Mouse (Mus musculus): ENCODE data around the gene 9530053A07Rik. TPM values are rescaled to one million over a fixed set of nuclear protein-coding genes. Genes with fewer than 3 reads are reported as not detected.

Gene 9530053A07Rik
- not detected in 2 replicates for total RNA-seq (2012; rRNA removed)
- polyA plus RNA-seq (2012; ENCODE audit: insufficient read depth in 1 of 2, insufficient read length in 2 of 2, low read depth in 1 of 2, low replicate concordance in 2 of 2, missing spikeins in 1 of 2) = not detected

- Histone ChIP-seq H3K79me2 (ENCODE audit: control insufficient read depth, insufficient read depth, low read length, poor library complexity) (no peaks in the 10 kb centered on the region), H3K9me3 (replicated peaks; ENCODE audit: insufficient read depth, low read length) (no peaks in the 10 kb centered on the region), H3K27me3 (ENCODE audit: control insufficient read depth in 1 of 2, insufficient read depth in 2 of 2, low read length in 2 of 2) (no peaks in the 10 kb centered on the region), H3K36me3 (ENCODE audit: control insufficient read depth in 1 of 2, insufficient read depth in 2 of 2, low read length in 2 of 2) (no peaks in the 10 kb centered on the region), H3K4me3 (ENCODE audit: control insufficient read depth in 1 of 2, insufficient read depth in 1 of 2, low read depth in 2 of 2, low read length in 2 of 2) (no peak within 1 kb of the TSS), H3K27ac (ENCODE audit: control insufficient read depth, low read depth, low read length) (no peak within 1 kb of the TSS), H3K4me1 (ENCODE audit: control insufficient read depth in 1 of 2, insufficient read depth in 2 of 2, low read length in 2 of 2) (no peaks in the 10 kb centered on the region), H3K9ac (ENCODE audit: control insufficient read depth, low read depth, low read length, poor library complexity, severe bottlenecking) (no peak within 1 kb of the TSS)
- DNase-seq (ENCODE audit: low read depth, low spot score) = no peak
- no peak for TF ChIP-seq MYC (IDR thresholded peaks at IDR 0.05; ENCODE audit: low read depth, low read length)
- TF ChIP-seq KAT2A (conservative IDR thresholded peaks at IDR 0.05; ENCODE audit: low read depth, low read length) = no peak
- TF ChIP-seq ZC3H11A (IDR thresholded peaks at IDR 0.05; ENCODE audit: low read depth, low read length) = no peak
- no peak for TF ChIP-seq CHD1 (IDR thresholded peaks at IDR 0.05; ENCODE audit: low read depth, low read length)
- TF ChIP-seq ZKSCAN1 (IDR thresholded peaks at IDR 0.05; ENCODE audit: low read depth, low read length) = no peak
- TF ChIP-seq RCOR1 (IDR thresholded peaks at IDR 0.05; ENCODE audit: low read depth, low read length) = no peak
- no peak for TF ChIP-seq ZNF384 (IDR thresholded peaks at IDR 0.05; ENCODE audit: low read depth, low read length)
- TF ChIP-seq MXI1 (IDR thresholded peaks at IDR 0.05; ENCODE audit: low read depth, low read length) = no peak
- no peak for TF ChIP-seq SMC3 (IDR thresholded peaks at IDR 0.05; ENCODE audit: low read depth, low read length)
- no peak for TF ChIP-seq BHLHE40 (IDR thresholded peaks at IDR 0.05; ENCODE audit: borderline replicate concordance, low read depth, low read length)
- no peak for TF ChIP-seq ELF1 (IDR thresholded peaks at IDR 0.05; ENCODE audit: low read depth, low read length)
- no peak for TF ChIP-seq UBTF (IDR thresholded peaks at IDR 0.05; ENCODE audit: borderline replicate concordance, insufficient read depth, low read depth, low read length)
- no peak for TF ChIP-seq GATA1 (IDR thresholded peaks at IDR 0.05; ENCODE audit: low read depth, low read length)
Observed at GRCm38 (mm10) chr7:28129166-28129565, at the start of gene 9530053A07Rik. Gene 9530053A07Rik (plus strand): TSS chr7:28129466.

GRCm38 (mm10) chr7:28084215-28084614, 45.1 kb upstream of the 9530053A07Rik start:
- Histone ChIP-seq H3K9ac (ENCODE audit: control insufficient read depth, low read depth, low read length, poor library complexity, severe bottlenecking) (no peak overlapping the region), H3K9me3 (replicated peaks; ENCODE audit: insufficient read depth, low read length) (no peaks in the 10 kb centered on the region), H3K27me3 (ENCODE audit: control insufficient read depth in 1 of 2, insufficient read depth in 2 of 2, low read length in 2 of 2) (no peaks in the 10 kb centered on the region), H3K27ac (ENCODE audit: control insufficient read depth, low read depth, low read length) (no peak overlapping the region), H3K36me3 (ENCODE audit: control insufficient read depth in 1 of 2, insufficient read depth in 2 of 2, low read length in 2 of 2) (no peaks in the 10 kb centered on the region), H3K79me2 (ENCODE audit: control insufficient read depth, insufficient read depth, low read length, poor library complexity) (no peaks in the 10 kb centered on the region), H3K4me3 (ENCODE audit: control insufficient read depth in 1 of 2, insufficient read depth in 1 of 2, low read depth in 2 of 2, low read length in 2 of 2) (no peak overlapping the region), H3K4me1 (ENCODE audit: control insufficient read depth in 1 of 2, insufficient read depth in 2 of 2, low read length in 2 of 2) (no peaks in the 10 kb centered on the region)
- TF ChIP-seq UBTF (IDR thresholded peaks at IDR 0.05; ENCODE audit: borderline replicate concordance, insufficient read depth, low read depth, low read length) (no peak), ZMIZ1 (IDR thresholded peaks at IDR 0.05; ENCODE audit: low read depth, low read length) (no peak), CHD2 (IDR thresholded peaks at IDR 0.05; ENCODE audit: low read length) (no peak), RCOR1 (IDR thresholded peaks at IDR 0.05; ENCODE audit: low read depth, low read length) (no peak), NRF1 (IDR thresholded peaks at IDR 0.05; ENCODE audit: insufficient read depth, low read depth, low read length, poor library complexity, severe bottlenecking) (no peak), USF2 (IDR thresholded peaks at IDR 0.05; ENCODE audit: borderline replicate concordance in 1 of 2, insufficient read depth in 1 of 2, low read depth in 1 of 2, low read length in 2 of 2) (no peak), TAL1 (IDR thresholded peaks at IDR 0.05; ENCODE audit: low read length) (no peak), CTCF (IDR thresholded peaks at IDR 0.05 in 2 of 3, conservative IDR thresholded peaks at IDR 0.05 in 1 of 3; ENCODE audit: control insufficient read depth in 1 of 3, insufficient read depth in 1 of 3, low read depth in 2 of 3, low read length in 3 of 3, poor library complexity in 1 of 3, severe bottlenecking in 1 of 3) (no peak), MAFK (IDR thresholded peaks at IDR 0.05; ENCODE audit: borderline replicate concordance, low read depth, low read length) (no peak), MYB (IDR thresholded peaks at IDR 0.05; ENCODE audit: low read depth, low read length) (no peak), HCFC1 (IDR thresholded peaks at IDR 0.05; ENCODE audit: low read depth, low read length) (no peak), POLR2AphosphoS5 (IDR thresholded peaks at IDR 0.05; ENCODE audit: borderline replicate concordance, low read depth, low read length) (no peak), ZKSCAN1 (IDR thresholded peaks at IDR 0.05; ENCODE audit: low read depth, low read length) (no peak), GATA1 (IDR thresholded peaks at IDR 0.05; ENCODE audit: low read depth, low read length) (no peak), E2F4 (IDR thresholded peaks at IDR 0.05; ENCODE audit: borderline replicate concordance, low read depth, low read length) (no peak), POLR2AphosphoS2 (IDR thresholded peaks at IDR 0.05; ENCODE audit: low read length) (no peak), NELFE (IDR thresholded peaks at IDR 0.05; ENCODE audit: low read depth, low read length) (no peak), TBP (IDR thresholded peaks at IDR 0.05; ENCODE audit: low read depth, low read length) (no peak), GABPA (IDR thresholded peaks at IDR 0.05; ENCODE audit: low read depth, low read length) (no peak)
- no peak for DNase-seq (ENCODE audit: low read depth, low spot score)

Measured in MEL (cell line).